Mouse (Mus musculus) stomach, postnatal 0 days (tissue): Measurements from ENCODE around the gene Fxyd2. TPM values are rescaled to one million over a fixed set of nuclear protein-coding genes. Genes with fewer than 3 reads are reported as not detected.

Experiments
- ATAC-seq: fragments of 200-750 bp; cut with Nextera tagmentation; 2 replicates; pipeline ENCODE4 v1.8.0; 2017; ENCODE audit not compliant: low FRiP score, low TSS enrichment
- DNase-seq: peaks from one replicate; pipeline ENCODE4 v3.0.0-alpha.2; 2016; ENCODE audit warnings: low spot score
- H3K27ac ChIP-seq: fragments of 300-500 bp; sonication (generic); replicated peaks from 2 replicates; pipeline ENCODE4 v1.5.1; 2014; ENCODE audit warnings: mild to moderate bottlenecking, control low read depth
- H3K27me3 ChIP-seq: fragments of 300-500 bp; sonication (generic); 2 replicates; pipeline ENCODE4 v1.6.1; 2014; ENCODE audit warnings: low read length; ENCODE audit not compliant: control insufficient read depth, insufficient read depth
- H3K36me3 ChIP-seq: fragments of 300-500 bp; sonication (generic); 2 replicates; pipeline ENCODE4 v1.6.1; 2014; ENCODE audit warnings: low read length, mixed read lengths; ENCODE audit not compliant: control insufficient read depth, insufficient read depth
- H3K4me1 ChIP-seq: fragments of 300-500 bp; sonication (generic); replicated peaks from 2 replicates; pipeline ENCODE4 v1.6.1; 2014; ENCODE audit warnings: antibody characterized with exemption; ENCODE audit not compliant: control insufficient read depth, insufficient read depth
- H3K4me2 ChIP-seq: fragments of 300-500 bp; sonication (generic); replicated peaks from 2 replicates; pipeline ENCODE4 v1.6.1; 2014; ENCODE audit warnings: low read depth, mild to moderate bottlenecking, control low read depth, moderate library complexity
- H3K4me3 ChIP-seq: fragments of 300-500 bp; sonication (generic); 2 replicates; pipeline ENCODE4 v1.5.1; 2014; ENCODE audit warnings: low read depth, low read length, control low read depth
- H3K9ac ChIP-seq: fragments of 300-500 bp; sonication (generic); 2 replicates; pipeline ENCODE4 v1.6.1; 2014; ENCODE audit warnings: mild to moderate bottlenecking, low read length, control low read depth, mixed read lengths
- H3K9me3 ChIP-seq: fragments of 300-500 bp; sonication (generic); 2 replicates; pipeline ENCODE4 v1.6.1; 2016; ENCODE audit warnings: low read length; ENCODE audit not compliant: control insufficient read depth
- CTCF ChIP-seq: IDR thresholded peaks from 2 replicates; pipeline ENCODE4 v1.5.1; 2016; ENCODE audit warnings: antibody characterized with exemption, low read depth, mild to moderate bottlenecking, moderate library complexity
- EP300 ChIP-seq: optimal IDR thresholded peaks from 2 replicates; pipeline ENCODE3; 2016; ENCODE audit warnings: antibody characterized with exemption
- WGBS: fragments of 180-500 bp; shearing (Covaris S2); extraction: QIAGEN DNeasy Blood & Tissue Kit; methylation state at CpG from one replicate; pipeline ENCODE4 v1.1.7; 2014; 5-methylcytosine and 5-hydroxymethylcytosine counted together
- polyA plus RNA-seq: library from polyadenylated mRNA; unstranded; fragments of >200 nt; fragmentation: Nextera tagmentation; extraction: Ambion mirVana; gene quantifications from 2 replicates; pipeline ENCODE4 v1.2.1, GENCODE M21; 2015

Gene Fxyd2
- polyA plus RNA-seq, 1 experiment from 2014 or later = 2.2 TPM

GRCm38 (mm10) chr9:45422761-45423298 lies 23.4 kb downstream of the Fxyd2 start:
- DNase-seq = no peak
- no peaks in the 10 kb centered on the region for H3K27me3 ChIP-seq
- H3K36me3 ChIP-seq = no peaks in the 10 kb centered on the region
- H3K27ac ChIP-seq = no peak overlapping the region
- H3K4me3 ChIP-seq = no peak overlapping the region
- H3K9ac ChIP-seq = no peak overlapping the region
- TF ChIP-seq CTCF (no peak), EP300 (no peak)
- ATAC-seq = no peak
- H3K9me3 ChIP-seq = no peaks in the 10 kb centered on the region
- WGBS = 67% methylated on average over 7 of the region's 7 CpGs
- H3K4me1 ChIP-seq = no peaks in the 10 kb centered on the region
- H3K4me2 ChIP-seq = no peak overlapping the region

GRCm38 (mm10) chr9:45426456-45426855 lies 27.0 kb downstream of the Fxyd2 start, which contains the start of gene Dscaml1:
Gene Dscaml1, plus strand, starts transcription at chr9:45426628.
- H3K9me3 ChIP-seq = no peaks in the 10 kb centered on the region
- no peak for TF ChIP-seq EP300
- no peak for TF ChIP-seq CTCF
- no peak within 1 kb of the TSS for H3K9ac ChIP-seq
- H3K4me2 ChIP-seq = no peak within 1 kb of the TSS
- ATAC-seq = no peak
- no peak within 1 kb of the TSS for H3K27ac ChIP-seq
- peaks cover 15% of the 10 kb centered on the region; the same call in 1 of the 2 replicates for H3K27me3 ChIP-seq
- no peak for DNase-seq
- H3K36me3 ChIP-seq = no peaks in the 10 kb centered on the region
- no peaks in the 10 kb centered on the region for H3K4me1 ChIP-seq
- WGBS = 79% methylated on average over 4 of the region's 4 CpGs
- no peak within 1 kb of the TSS for H3K4me3 ChIP-seq

DNA sequence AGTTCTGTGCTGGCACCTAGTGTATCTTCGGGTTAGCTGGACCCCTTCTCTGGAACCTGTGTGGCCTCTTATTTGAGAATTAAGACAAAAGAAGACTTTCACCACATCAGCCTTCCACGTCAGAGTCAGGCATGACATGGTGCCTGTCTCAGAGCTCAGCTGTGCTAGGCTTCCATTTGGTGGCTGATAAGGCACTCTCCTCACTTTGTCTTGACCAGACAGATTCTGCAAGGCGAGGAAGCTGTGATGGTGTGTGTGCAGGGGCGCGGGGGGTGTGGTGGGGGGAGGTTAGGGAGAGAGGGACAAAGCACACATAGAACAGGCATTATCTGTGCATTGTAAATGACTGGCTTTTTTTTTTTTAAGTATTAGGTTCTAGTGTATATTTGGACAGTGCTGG lies 29.9 kb downstream of the Fxyd2 start:
- Histone ChIP-seq H3K4me2 (no peak overlapping the region), H3K27me3 (peaks cover 22% of the 10 kb centered on the region)

GRCm38 (mm10) chr9:45429951-45430697 lies 30.7 kb downstream of the Fxyd2 start:
- TF ChIP-seq CTCF (no peak), EP300 (no peak)
- peaks cover 22% of the 10 kb centered on the region for H3K27me3 ChIP-seq
- no peaks in the 10 kb centered on the region for H3K9me3 ChIP-seq
- peak overlapping the region; percentile 31 for H3K4me3 ChIP-seq
- peak; percentile 39; the same call in 1 of the 2 replicates for ATAC-seq
- WGBS = 2% methylated on average over 44 of the region's 54 CpGs
- peak; percentile 30 for DNase-seq
- no peaks in the 10 kb centered on the region for H3K36me3 ChIP-seq
- no peaks in the 10 kb centered on the region for H3K4me1 ChIP-seq
- no peak overlapping the region for H3K9ac ChIP-seq
- H3K27ac ChIP-seq = no peak overlapping the region
- peak overlapping the region; percentile 52 for H3K4me2 ChIP-seq

More for the DNA sequence above, 29.9 kb downstream of the Fxyd2 start:
- WGBS = 16% methylated on average over 5 of the region's 5 CpGs
- Histone ChIP-seq H3K27ac (no peak overlapping the region), H3K9me3 (no peaks in the 10 kb centered on the region), H3K4me1 (no peaks in the 10 kb centered on the region), H3K36me3 (no peaks in the 10 kb centered on the region), H3K9ac (no peak overlapping the region), H3K4me3 (no peak overlapping the region)
- no peak for ATAC-seq
- no peak for DNase-seq
- TF ChIP-seq EP300 (no peak), CTCF (no peak)

GRCm38 (mm10) chr9:45430698-45430959 lies 31.2 kb downstream of the Fxyd2 start:
- WGBS = 3% methylated on average over 9 of the region's 17 CpGs
- Histone ChIP-seq H3K27ac (no peak overlapping the region), H3K9ac (no peak overlapping the region), H3K4me2 (peak overlapping the region; percentile 52), H3K4me3 (peak overlapping the region; percentile 31), H3K36me3 (no peaks in the 10 kb centered on the region), H3K9me3 (no peaks in the 10 kb centered on the region), H3K27me3 (peaks cover 22% of the 10 kb centered on the region), H3K4me1 (no peaks in the 10 kb centered on the region)
- TF ChIP-seq EP300 (no peak), CTCF (no peak)
- DNase-seq (no peak), ATAC-seq (no peak)

- Histone ChIP-seq H3K36me3 (no peaks in the 10 kb centered on the region), H3K9ac (no peak overlapping the region), H3K4me2 (peak overlapping the region; percentile 52), H3K27ac (no peak overlapping the region), H3K9me3 (no peaks in the 10 kb centered on the region), H3K4me1 (no peaks in the 10 kb centered on the region), H3K4me3 (peak overlapping the region; percentile 31), H3K27me3 (peaks cover 22% of the 10 kb centered on the region)
- TF ChIP-seq CTCF (no peak), EP300 (no peak)
- 3% methylated on average over 26 of the region's 26 CpGs for WGBS
- ATAC-seq (no peak), DNase-seq (no peak)
Measured at GRCm38 (mm10) chr9:45431150-45431549, 31.7 kb downstream of the Fxyd2 start.
